Mouse (Mus musculus): ENCODE results near the gene Smtnl2. TPM values are rescaled to one million over a fixed set of nuclear protein-coding genes. Genes with fewer than 3 reads are reported as not detected.
"Not testable (repeated sequence)": the region's sequence is repeated elsewhere in the genome, so short reads cannot be mapped to it uniquely, and the experiment has no call there.

Smtnl2 gene
- polyA plus RNA-seq, 1 experiment from 2014 or later: 25.7 TPM

DNA sequence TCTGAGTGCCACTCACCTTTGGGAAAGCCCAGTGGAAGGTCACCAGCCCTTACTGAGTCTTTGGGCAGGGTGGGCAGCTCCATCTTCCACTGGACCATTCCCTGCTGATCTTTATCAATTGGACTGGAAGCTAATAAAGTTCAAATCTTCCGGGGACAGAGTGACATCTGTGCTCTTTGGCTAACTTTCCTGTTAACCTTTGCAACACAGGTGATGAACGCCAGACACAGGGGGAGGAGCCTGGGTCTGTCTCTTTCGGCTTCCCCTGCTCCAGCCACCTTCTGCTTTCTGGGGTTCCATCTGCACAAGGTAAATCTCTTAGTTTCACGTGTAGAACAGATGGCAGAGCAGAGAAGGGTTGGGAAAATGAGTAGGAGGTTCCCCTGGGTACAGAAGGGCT, 26.9 kb upstream of the Smtnl2 start:
- Histone ChIP-seq H3K4me1 (replicated peaks) (peaks cover 10% of the 10 kb centered on the region), H3K27me3 (no peaks in the 10 kb centered on the region), H3K27ac (no peak overlapping the region), H3K36me3 (peaks cover 11% of the 10 kb centered on the region), H3K4me2 (no peak overlapping the region), H3K9me3 (no peaks in the 10 kb centered on the region), H3K9ac (replicated peaks) (no peak overlapping the region), H3K4me3 (replicated peaks) (no peak overlapping the region)
- no peak for ATAC-seq (ENCODE audit: insufficient number of reproducible peaks, insufficient read depth, low FRiP score, low TSS enrichment, low read depth)
- WGBS: 60% methylated on average over 4 of the region's 4 CpGs

GRCm38 (mm10) chr11:72436756-72437650, 25.5 kb upstream of the Smtnl2 start:
- no peaks in the 10 kb centered on the region for H3K36me3 ChIP-seq
- H3K4me2 ChIP-seq: no peak overlapping the region
- no peak overlapping the region for H3K27ac ChIP-seq
- no peak for ATAC-seq (ENCODE audit: insufficient number of reproducible peaks, insufficient read depth, low FRiP score, low TSS enrichment, low read depth)
- no peaks in the 10 kb centered on the region for H3K27me3 ChIP-seq
- peaks cover 3% of the 10 kb centered on the region for H3K4me1 ChIP-seq (replicated peaks)
- WGBS: 85% methylated on average over 16 of the region's 16 CpGs
- H3K9ac ChIP-seq (replicated peaks): no peak overlapping the region
- H3K4me3 ChIP-seq (replicated peaks): no peak overlapping the region
- H3K9me3 ChIP-seq: no peaks in the 10 kb centered on the region

DNA sequence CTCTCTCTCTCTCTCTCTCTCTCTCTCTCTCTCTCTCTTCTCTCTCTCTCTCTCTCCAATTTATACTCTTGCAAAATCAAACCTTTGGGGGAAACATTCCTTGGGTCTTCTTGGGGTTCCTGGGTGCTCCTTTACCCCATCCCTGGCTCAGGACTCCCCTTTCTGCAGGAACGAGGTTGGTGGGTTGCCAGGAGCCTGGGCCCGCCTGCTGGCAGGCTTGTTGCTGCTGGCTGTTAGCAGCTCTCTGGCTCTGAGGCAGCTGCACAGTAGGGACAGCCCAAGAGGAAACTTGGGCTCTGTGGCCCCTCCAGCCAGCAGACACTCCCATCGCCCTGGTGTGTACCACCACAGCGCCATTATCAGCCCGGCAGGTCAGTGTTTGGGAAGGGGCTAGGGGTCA, 24.8 kb upstream of the Smtnl2 start:
- Histone ChIP-seq H3K4me1 (replicated peaks) (no peaks in the 10 kb centered on the region), H3K4me2 (no peak overlapping the region), H3K9me3 (no peaks in the 10 kb centered on the region), H3K27me3 (no peaks in the 10 kb centered on the region), H3K9ac (replicated peaks) (no peak overlapping the region), H3K36me3 (no peaks in the 10 kb centered on the region), H3K4me3 (replicated peaks) (no peak overlapping the region), H3K27ac (no peak overlapping the region)
- WGBS: 59% methylated on average over 5 of the region's 5 CpGs
- no peak for ATAC-seq (ENCODE audit: insufficient number of reproducible peaks, insufficient read depth, low FRiP score, low TSS enrichment, low read depth)

GRCm38 (mm10) chr11:72435694-72436045, 24.2 kb upstream of the Smtnl2 start:
- Histone ChIP-seq H3K9ac (replicated peaks) (no peak overlapping the region), H3K4me2 (no peak overlapping the region), H3K27me3 (no peaks in the 10 kb centered on the region), H3K27ac (no peak overlapping the region), H3K4me1 (replicated peaks) (no peaks in the 10 kb centered on the region), H3K4me3 (replicated peaks) (no peak overlapping the region), H3K36me3 (no peaks in the 10 kb centered on the region), H3K9me3 (no peaks in the 10 kb centered on the region)
- WGBS: 66% methylated on average over 2 of the region's 2 CpGs
- ATAC-seq (ENCODE audit: insufficient number of reproducible peaks, insufficient read depth, low FRiP score, low TSS enrichment, low read depth): no peak

DNA sequence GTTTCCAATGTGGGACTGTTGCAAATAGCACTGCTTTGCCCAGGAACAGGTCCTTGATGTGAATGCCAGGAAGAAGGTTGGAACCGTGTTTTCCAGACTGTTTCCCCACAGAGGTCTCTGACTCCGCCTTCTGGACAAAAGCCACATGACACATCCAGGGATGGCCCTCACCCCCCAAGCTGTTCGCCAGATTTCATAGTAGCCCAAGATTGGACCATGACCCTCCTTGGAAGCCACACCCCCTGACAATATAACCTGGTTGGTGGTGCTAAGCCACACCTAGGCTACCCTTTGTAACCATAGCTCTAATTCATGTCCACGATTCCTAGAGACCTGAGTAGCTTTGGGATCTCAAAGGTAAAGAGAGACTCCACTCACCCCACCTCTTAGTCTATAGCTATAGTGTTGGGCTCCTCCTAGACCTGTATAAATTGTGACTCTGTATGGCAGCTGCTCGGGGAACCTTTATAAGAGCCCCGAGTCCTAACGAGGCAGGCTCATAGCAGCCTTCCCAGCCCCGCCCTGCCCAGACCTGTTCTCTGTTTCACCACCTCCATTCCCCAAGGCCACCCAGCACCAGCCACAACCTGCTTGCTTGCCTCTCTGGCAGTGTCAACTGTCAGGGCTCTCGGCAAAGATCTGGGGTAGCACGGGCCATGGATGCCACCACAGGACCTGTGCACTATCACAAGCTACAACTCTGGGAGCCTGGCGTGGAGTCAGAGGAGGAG, 23.6 kb upstream of the Smtnl2 start, which contains the start of gene Ggt6:
Ggt6 (plus strand) TSS at position 564 of the 731 bp plus-strand sequence.
- Histone ChIP-seq H3K9me3 (no peaks in the 10 kb centered on the region), H3K4me2 (no peak within 1 kb of the TSS), H3K9ac (replicated peaks) (no peak within 1 kb of the TSS), H3K27me3 (no peaks in the 10 kb centered on the region), H3K36me3 (no peaks in the 10 kb centered on the region), H3K27ac (no peak within 1 kb of the TSS), H3K4me3 (replicated peaks) (no peak within 1 kb of the TSS), H3K4me1 (replicated peaks) (no peaks in the 10 kb centered on the region)
- no peak for ATAC-seq (ENCODE audit: insufficient number of reproducible peaks, insufficient read depth, low FRiP score, low TSS enrichment, low read depth)
- WGBS: 58% methylated on average over 11 of the region's 11 CpGs

- not testable (repeated sequence) for H3K9me3 ChIP-seq; ATAC-seq (ENCODE audit: insufficient number of reproducible peaks, insufficient read depth, low FRiP score, low TSS enrichment, low read depth); H3K4me1 ChIP-seq (replicated peaks); H3K9ac ChIP-seq (replicated peaks); H3K27ac ChIP-seq; H3K4me3 ChIP-seq (replicated peaks); H3K36me3 ChIP-seq; H3K27me3 ChIP-seq; H3K4me2 ChIP-seq
- WGBS: 67% methylated on average over 9 of the region's 9 CpGs
Measured at GRCm38 (mm10) chr11:72430311-72431068, 19.0 kb upstream of the Smtnl2 start.

DNA sequence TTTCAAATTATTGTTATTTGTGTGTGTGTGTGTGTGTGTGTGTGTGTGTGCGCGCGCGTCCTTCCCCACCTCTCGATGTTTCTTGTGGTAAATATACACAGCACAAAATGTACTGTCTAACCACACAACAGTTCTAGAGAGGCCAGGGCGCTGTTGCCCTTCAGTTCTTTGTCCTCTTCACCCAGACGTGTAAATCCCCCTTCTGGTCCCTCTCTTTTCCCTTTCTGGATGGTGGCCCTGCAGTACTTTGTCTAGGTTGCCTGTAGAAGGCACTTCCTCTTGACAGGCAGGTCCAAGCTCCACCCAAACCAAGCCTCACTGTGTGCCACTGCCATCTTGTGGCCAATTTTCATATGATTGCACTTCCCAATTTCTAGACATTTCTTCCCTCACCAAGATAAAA, 17.8 kb upstream of the Smtnl2 start:
- Histone ChIP-seq H3K36me3 (no peaks in the 10 kb centered on the region), H3K27me3 (no peaks in the 10 kb centered on the region), H3K9ac (replicated peaks) (no peak overlapping the region), H3K4me1 (replicated peaks) (0 out of 2 replicates have a peak, but pooled peaks cover 3% of the 10 kb centered on the region), H3K4me2 (no peak overlapping the region; the same call in 1 of the 2 replicates), H3K27ac (no peak overlapping the region), H3K4me3 (replicated peaks) (no peak overlapping the region), H3K9me3 (0 out of 2 replicates have a peak, but pooled peaks cover 4% of the 10 kb centered on the region)
- no peak for ATAC-seq (ENCODE audit: insufficient number of reproducible peaks, insufficient read depth, low FRiP score, low TSS enrichment, low read depth)
- WGBS: 58% methylated on average over 7 of the region's 7 CpGs

GRCm38 (mm10) chr11:72428694-72429093, 17.2 kb upstream of the Smtnl2 start:
- Histone ChIP-seq H3K27ac (no peak overlapping the region), H3K36me3 (no peaks in the 10 kb centered on the region), H3K27me3 (no peaks in the 10 kb centered on the region), H3K9ac (replicated peaks) (no peak overlapping the region), H3K4me1 (replicated peaks) (0 out of 2 replicates have a peak, but pooled peaks cover 3% of the 10 kb centered on the region), H3K4me2 (no peak overlapping the region), H3K4me3 (replicated peaks) (no peak overlapping the region), H3K9me3 (0 out of 2 replicates have a peak, but pooled peaks cover 4% of the 10 kb centered on the region)
- ATAC-seq (ENCODE audit: insufficient number of reproducible peaks, insufficient read depth, low FRiP score, low TSS enrichment, low read depth): no peak
- WGBS: 2% methylated on average over 5 of the region's 5 CpGs

- Histone ChIP-seq H3K4me2 (no peak overlapping the region), H3K4me1 (replicated peaks) (0 out of 2 replicates have a peak, but pooled peaks cover 3% of the 10 kb centered on the region), H3K27me3 (no peaks in the 10 kb centered on the region), H3K9ac (replicated peaks) (no peak overlapping the region), H3K9me3 (0 out of 2 replicates have a peak, but pooled peaks cover 4% of the 10 kb centered on the region), H3K36me3 (no peaks in the 10 kb centered on the region), H3K4me3 (replicated peaks) (no peak overlapping the region), H3K27ac (no peak overlapping the region)
- no peak for ATAC-seq (ENCODE audit: insufficient number of reproducible peaks, insufficient read depth, low FRiP score, low TSS enrichment, low read depth)
Measured at GRCm38 (mm10) chr11:72426884-72427283, 15.4 kb upstream of the Smtnl2 start.

GRCm38 (mm10) chr11:72425201-72425600, 13.7 kb upstream of the Smtnl2 start:
- Histone ChIP-seq H3K9ac (replicated peaks) (no peak overlapping the region), H3K36me3 (no peaks in the 10 kb centered on the region), H3K4me2 (no peak overlapping the region), H3K9me3 (0 out of 2 replicates have a peak, but pooled peaks cover 4% of the 10 kb centered on the region), H3K4me1 (replicated peaks) (0 out of 2 replicates have a peak, but pooled peaks cover 3% of the 10 kb centered on the region), H3K27me3 (no peaks in the 10 kb centered on the region), H3K4me3 (replicated peaks) (no peak overlapping the region), H3K27ac (no peak overlapping the region)
- no peak for ATAC-seq (ENCODE audit: insufficient number of reproducible peaks, insufficient read depth, low FRiP score, low TSS enrichment, low read depth)

GRCm38 (mm10) chr11:72423686-72424085, 12.2 kb upstream of the Smtnl2 start:
- Histone ChIP-seq H3K9me3 (0 out of 2 replicates have a peak, but pooled peaks cover 4% of the 10 kb centered on the region), H3K9ac (replicated peaks) (no peak overlapping the region), H3K27ac (no peak overlapping the region), H3K36me3 (no peaks in the 10 kb centered on the region), H3K27me3 (no peaks in the 10 kb centered on the region), H3K4me3 (replicated peaks) (no peak overlapping the region), H3K4me1 (replicated peaks) (0 out of 2 replicates have a peak, but pooled peaks cover 3% of the 10 kb centered on the region), H3K4me2 (no peak overlapping the region)
- 93% methylated on average over 4 of the region's 4 CpGs for WGBS
- no peak for ATAC-seq (ENCODE audit: insufficient number of reproducible peaks, insufficient read depth, low FRiP score, low TSS enrichment, low read depth)

Measured in limb, embryonic 12.5 days (tissue).